Mouse (Mus musculus): ENCODE measurements at regions not wholly inside any gene's neighbourhood (a gene's known extent, or its start where the extent isn't known, plus 50 kb on each side); places are given as distances from the start of the nearest gene placed in this dataset.

DNA sequence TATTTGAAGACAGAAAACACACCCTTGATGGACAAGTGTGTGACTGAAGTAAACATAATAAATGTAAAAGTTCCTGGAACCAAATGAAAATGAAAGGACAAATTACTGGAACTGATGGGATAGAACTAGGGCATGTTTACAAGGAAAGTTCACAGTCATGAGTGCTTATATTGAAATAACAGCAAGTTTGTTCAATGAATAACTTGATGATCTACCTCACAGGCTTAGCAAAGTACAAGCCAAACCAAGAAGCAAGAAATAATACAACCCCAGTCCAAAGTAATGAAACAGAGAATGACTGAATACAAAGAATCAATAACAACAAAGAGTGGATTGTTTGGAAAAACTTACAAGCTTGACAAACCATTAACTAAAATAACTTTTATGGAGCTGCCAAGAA is 56.2 kb downstream of the Gm379 start:
- no peak for TF ChIP-seq CTCF (IDR thresholded peaks at IDR 0.05; ENCODE audit: insufficient read depth, low read length)
- no peak for TF ChIP-seq POLR2A (IDR thresholded peaks at IDR 0.05; ENCODE audit: borderline replicate concordance, extremely low read depth, low read depth, low read length)

Data from lung, adult 2 months (tissue).